Mouse (Mus musculus) T-helper 2 cell (primary cell): ENCODE measurements at regions not wholly inside any gene's neighbourhood (a gene's known extent, or its start where the extent isn't known, plus 50 kb on each side); places are given as distances from the start of the nearest gene placed in this dataset.

Source experiments
- in situ Hi-C: fragments of 300-600 bp; cut with MboI, MseI; formaldehyde crosslinking; loops from one replicate; pipeline ENCODE4 v1.15.1; 2025; ENCODE audit warnings: high pct_unique_total_duplicates

- in situ Hi-C loops, result no loop called here
Measured at GRCm38 (mm10) chr13:97428163-97428562, 187.3 kb downstream of the Enc1 start.

GRCm38 (mm10) chr13:97427537-97427936, 186.6 kb downstream of the Enc1 start:
- in situ Hi-C loops, result no loop called here

- in situ Hi-C loops, result no loop called here
Measured at GRCm38 (mm10) chr13:97425731-97426130, 184.8 kb downstream of the Enc1 start.

GRCm38 (mm10) chr13:97423911-97424310, 183.0 kb downstream of the Enc1 start:
- in situ Hi-C loops, result no loop called here

- in situ Hi-C loops, result no loop called here
Measured at GRCm38 (mm10) chr13:97423298-97423817, 182.5 kb downstream of the Enc1 start.

GRCm38 (mm10) chr13:97422897-97423296, 182.0 kb downstream of the Enc1 start:
- in situ Hi-C loops, result no loop called here

- in situ Hi-C loops, result no loop called here
Measured at GRCm38 (mm10) chr13:97421831-97422230, 180.9 kb downstream of the Enc1 start.

GRCm38 (mm10) chr13:97420773-97421172, 179.9 kb downstream of the Enc1 start:
- in situ Hi-C loops, result no loop called here

- in situ Hi-C loops, result no loop called here
Measured at GRCm38 (mm10) chr13:97419100-97419499, 178.2 kb downstream of the Enc1 start.

GRCm38 (mm10) chr13:97418681-97419080, 177.8 kb downstream of the Enc1 start:
- in situ Hi-C loops, result no loop called here

GRCm38 (mm10) chr13:97418081-97418480, 177.2 kb downstream of the Enc1 start:
- in situ Hi-C loops, result no loop called here

- in situ Hi-C loops, result no loop called here
Measured at GRCm38 (mm10) chr13:97415927-97416709, 175.2 kb downstream of the Enc1 start.

- in situ Hi-C loops, result no loop called here
Measured at GRCm38 (mm10) chr13:97415381-97415780, 174.5 kb downstream of the Enc1 start.

GRCm38 (mm10) chr13:97412151-97412550, 171.2 kb downstream of the Enc1 start:
- in situ Hi-C loops, result no loop called here

- in situ Hi-C loops, result no loop called here
Measured at GRCm38 (mm10) chr13:97410550-97411201, 169.8 kb downstream of the Enc1 start.

- in situ Hi-C loops, result no loop called here
Measured at GRCm38 (mm10) chr13:97409891-97410525, 169.1 kb downstream of the Enc1 start.

- in situ Hi-C loops, result no loop called here
Measured at GRCm38 (mm10) chr13:97409291-97409780, 168.4 kb downstream of the Enc1 start.

- in situ Hi-C loops, result no loop called here
Measured at GRCm38 (mm10) chr13:97408414-97409290, 167.7 kb downstream of the Enc1 start.

- in situ Hi-C loops, result no loop called here
Measured at GRCm38 (mm10) chr13:97407773-97408172, 166.9 kb downstream of the Enc1 start.

GRCm38 (mm10) chr13:97406678-97407077, 165.8 kb downstream of the Enc1 start:
- in situ Hi-C loops, result no loop called here

- in situ Hi-C loops, result no loop called here
Measured at GRCm38 (mm10) chr13:97402164-97402761, 161.4 kb downstream of the Enc1 start.
